11 mouse cellular contexts compared by ENCODE assay signal in genomic region chr12:75555032-75555431, GRCm38 (mm10).
"Had no signal": no experiment of that assay in that cellular context is flagged by ENCODE, and none has a peak within 500 bp of the region (broad histone marks: within the 10 kb centered on the region; RNA-seq: fewer than 3 reads in every experiment).

No protein-coding gene starts in this region.

- DNase-seq: kidney, adult 8-10 months; kidney, postnatal 36 days; liver; liver, embryonic 13.5 days; liver, postnatal 0 days; lung, postnatal 36 days; midbrain, embryonic 14.5 days; right cerebral cortex, postnatal 25 days; thymus, postnatal 4 days had no signal

- H3K36me3 ChIP-seq: liver, embryonic 13.5 days had no signal

- H3K9ac ChIP-seq: limb, embryonic 12.5 days; liver, embryonic 13.5 days; liver, postnatal 0 days; neural tube, embryonic 12.5 days had no signal

- H3K27me3 ChIP-seq: limb, embryonic 12.5 days; liver, embryonic 13.5 days; neural tube, embryonic 12.5 days had no signal

- ATAC-seq: liver, postnatal 0 days had no signal

- H3K9me3 ChIP-seq: limb, embryonic 12.5 days; liver, embryonic 13.5 days; neural tube, embryonic 12.5 days had no signal

- H3K27ac ChIP-seq: limb, embryonic 12.5 days; liver, embryonic 13.5 days; neural tube, embryonic 12.5 days had no signal

- H3K4me2 ChIP-seq: limb, embryonic 12.5 days; liver, embryonic 13.5 days; neural tube, embryonic 12.5 days had no signal

- H3K4me3 ChIP-seq: limb, embryonic 12.5 days; liver, embryonic 13.5 days; neural tube, embryonic 12.5 days had no signal
